Mouse (Mus musculus): ENCODE data around the gene Gm6880.
"Not testable (repeated sequence)": the region's sequence is repeated elsewhere in the genome, so short reads cannot be mapped to it uniquely, and the experiment has no call there.

Gene Gm6880

GRCm38 (mm10) chrX:74481349-74481885 is at the start of gene Gm6880:
TSS of gene Gm6880 (minus strand) at chrX:74481399.
- not testable (repeated sequence) for DNase-seq (ENCODE audit: low spot score in 2 of 2)

- DNase-seq (ENCODE audit: low spot score in 2 of 2): not testable (repeated sequence)
Measured at GRCm38 (mm10) chrX:74517461-74517860, 36.3 kb upstream of the Gm6880 start.

- no peak for DNase-seq (ENCODE audit: low spot score in 2 of 2)
Measured at GRCm38 (mm10) chrX:74497131-74497530, 15.9 kb upstream of the Gm6880 start.

- no peak for DNase-seq (ENCODE audit: low spot score in 2 of 2)
Measured at GRCm38 (mm10) chrX:74452773-74453172, 28.4 kb downstream of the Gm6880 start.

- DNase-seq (ENCODE audit: low spot score in 2 of 2): no peak
Measured at GRCm38 (mm10) chrX:74451157-74451912, 29.9 kb downstream of the Gm6880 start.

All from left cerebral cortex, adult 9 months (tissue).